Mouse (Mus musculus): Measurements from ENCODE around the gene Srsf9.
A peak's percentile ranks its signal among the peaks of the same experiment; 100 is the strongest.
"Not testable (repeated sequence)": the region's sequence is repeated elsewhere in the genome, so short reads cannot be mapped to it uniquely, and the experiment has no call there.

The Srsf9 gene

GRCm38 (mm10) chr5:115300035-115300744 is 26.8 kb upstream of the Srsf9 start:
- no peaks in the 10 kb centered on the region for H3K9me3 ChIP-seq (ENCODE audit: low read length)
- H3K27me3 ChIP-seq (ENCODE audit: insufficient read depth, low read length) = no peaks in the 10 kb centered on the region
- TF ChIP-seq CTCF (conservative IDR thresholded peaks at IDR 0.05; ENCODE audit: low read length) = no peak
- TF ChIP-seq NANOG (IDR thresholded peaks at IDR 0.05; ENCODE audit: borderline replicate concordance, low read length) = no peak
- H3K4me3 ChIP-seq (replicated peaks; ENCODE audit: low read length) = peak overlapping the region; percentile 97
- H3K4me1 ChIP-seq (replicated peaks; ENCODE audit: low read depth, low read length) = peaks cover 61% of the 10 kb centered on the region
- peaks cover 45% of the 10 kb centered on the region for H3K36me3 ChIP-seq (ENCODE audit: insufficient read depth, low read length)

- no peaks in the 10 kb centered on the region for H3K27me3 ChIP-seq (ENCODE audit: insufficient read depth, low read length)
- H3K9me3 ChIP-seq (ENCODE audit: low read length) = no peaks in the 10 kb centered on the region
- H3K36me3 ChIP-seq (ENCODE audit: insufficient read depth, low read length) = peaks cover 37% of the 10 kb centered on the region
- H3K4me3 ChIP-seq (replicated peaks; ENCODE audit: low read length) = peak within 1 kb of the TSS; percentile 97
- no peak for TF ChIP-seq CTCF (conservative IDR thresholded peaks at IDR 0.05; ENCODE audit: low read length)
- no peak for TF ChIP-seq NANOG (IDR thresholded peaks at IDR 0.05; ENCODE audit: borderline replicate concordance, low read length)
- no peak for TF ChIP-seq POU5F1 (IDR thresholded peaks at IDR 0.05; ENCODE audit: borderline replicate concordance, low read length)
- peaks cover 55% of the 10 kb centered on the region for H3K4me1 ChIP-seq (replicated peaks; ENCODE audit: low read depth, low read length)
Measured at GRCm38 (mm10) chr5:115300792-115301614, 26.0 kb upstream of the Srsf9 start, which contains the start of gene Dynll1. Gene Dynll1, minus strand, starts transcription at chr5:115300999.

- H3K9me3 ChIP-seq (ENCODE audit: low read length) = no peaks in the 10 kb centered on the region
- peaks cover 31% of the 10 kb centered on the region for H3K36me3 ChIP-seq (ENCODE audit: insufficient read depth, low read length)
- H3K27me3 ChIP-seq (ENCODE audit: insufficient read depth, low read length) = no peaks in the 10 kb centered on the region
- peaks cover 49% of the 10 kb centered on the region for H3K4me1 ChIP-seq (replicated peaks; ENCODE audit: low read depth, low read length)
- no peak for TF ChIP-seq POU5F1 (IDR thresholded peaks at IDR 0.05; ENCODE audit: borderline replicate concordance, low read length)
- no peak for TF ChIP-seq CTCF (conservative IDR thresholded peaks at IDR 0.05; ENCODE audit: low read length)
- TF ChIP-seq NANOG (IDR thresholded peaks at IDR 0.05; ENCODE audit: borderline replicate concordance, low read length) = no peak
- peak overlapping the region; percentile 73 for H3K4me3 ChIP-seq (replicated peaks; ENCODE audit: low read length)
Measured at GRCm38 (mm10) chr5:115301615-115302014, 25.4 kb upstream of the Srsf9 start.

- H3K9me3 ChIP-seq (ENCODE audit: low read length); H3K27me3 ChIP-seq (ENCODE audit: insufficient read depth, low read length); H3K4me3 ChIP-seq (replicated peaks; ENCODE audit: low read length): not testable (repeated sequence)
- H3K36me3 ChIP-seq (ENCODE audit: insufficient read depth, low read length) = peaks cover 25% of the 10 kb centered on the region
- peaks cover 43% of the 10 kb centered on the region for H3K4me1 ChIP-seq (replicated peaks; ENCODE audit: low read depth, low read length)
Measured at GRCm38 (mm10) chr5:115302190-115302589, 24.8 kb upstream of the Srsf9 start.

GRCm38 (mm10) chr5:115312354-115312753 is 14.6 kb upstream of the Srsf9 start:
- H3K27me3 ChIP-seq (ENCODE audit: insufficient read depth, low read length) = peaks cover 8% of the 10 kb centered on the region; the same call in 1 of the 2 replicates
- TF ChIP-seq NANOG (IDR thresholded peaks at IDR 0.05; ENCODE audit: borderline replicate concordance, low read length) (no peak), CTCF (conservative IDR thresholded peaks at IDR 0.05; ENCODE audit: low read length) (no peak), POU5F1 (IDR thresholded peaks at IDR 0.05; ENCODE audit: borderline replicate concordance, low read length) (no peak)

GRCm38 (mm10) chr5:115312816-115313667 is 13.9 kb upstream of the Srsf9 start:
- H3K36me3 ChIP-seq (ENCODE audit: insufficient read depth, low read length) = peaks cover 5% of the 10 kb centered on the region; the same call in 1 of the 2 replicates
- H3K4me3 ChIP-seq (replicated peaks; ENCODE audit: low read length) = peak overlapping the region; percentile 51
- H3K9me3 ChIP-seq (ENCODE audit: low read length) = no peaks in the 10 kb centered on the region
- H3K4me1 ChIP-seq (replicated peaks; ENCODE audit: low read depth, low read length) = peaks cover 80% of the 10 kb centered on the region
- TF ChIP-seq NANOG (IDR thresholded peaks at IDR 0.05; ENCODE audit: borderline replicate concordance, low read length) (no peak), POU5F1 (IDR thresholded peaks at IDR 0.05; ENCODE audit: borderline replicate concordance, low read length) (no peak), CTCF (conservative IDR thresholded peaks at IDR 0.05; ENCODE audit: low read length) (no peak)
- H3K27me3 ChIP-seq (ENCODE audit: insufficient read depth, low read length) = peaks cover 8% of the 10 kb centered on the region; the same call in 1 of the 2 replicates

More at GRCm38 (mm10) chr5:115312354-115312753, 14.6 kb upstream of the Srsf9 start:
- H3K4me3 ChIP-seq (replicated peaks; ENCODE audit: low read length) = no peak overlapping the region; the same call in 1 of the 2 replicates
- peaks cover 73% of the 10 kb centered on the region for H3K4me1 ChIP-seq (replicated peaks; ENCODE audit: low read depth, low read length)
- H3K36me3 ChIP-seq (ENCODE audit: insufficient read depth, low read length) = peaks cover 5% of the 10 kb centered on the region; the same call in 1 of the 2 replicates
- H3K9me3 ChIP-seq (ENCODE audit: low read length) = no peaks in the 10 kb centered on the region

GRCm38 (mm10) chr5:115313668-115313943 is 13.4 kb upstream of the Srsf9 start:
- Histone ChIP-seq H3K4me3 (replicated peaks; ENCODE audit: low read length) (peak overlapping the region; percentile 51), H3K36me3 (ENCODE audit: insufficient read depth, low read length) (0 out of 2 replicates have a peak, but pooled peaks cover 5% of the 10 kb centered on the region), H3K4me1 (replicated peaks; ENCODE audit: low read depth, low read length) (peaks cover 81% of the 10 kb centered on the region), H3K27me3 (ENCODE audit: insufficient read depth, low read length) (peaks cover 8% of the 10 kb centered on the region; the same call in 1 of the 2 replicates), H3K9me3 (ENCODE audit: low read length) (no peaks in the 10 kb centered on the region)
- no peak for TF ChIP-seq POU5F1 (IDR thresholded peaks at IDR 0.05; ENCODE audit: borderline replicate concordance, low read length)
- TF ChIP-seq NANOG (IDR thresholded peaks at IDR 0.05; ENCODE audit: borderline replicate concordance, low read length) = no peak
- TF ChIP-seq CTCF (conservative IDR thresholded peaks at IDR 0.05; ENCODE audit: low read length) = no peak

Measured in E14TG2a.4 (cell line).